Mouse (Mus musculus): ENCODE data around the gene Lrrc56.

Gene Lrrc56

DNA sequence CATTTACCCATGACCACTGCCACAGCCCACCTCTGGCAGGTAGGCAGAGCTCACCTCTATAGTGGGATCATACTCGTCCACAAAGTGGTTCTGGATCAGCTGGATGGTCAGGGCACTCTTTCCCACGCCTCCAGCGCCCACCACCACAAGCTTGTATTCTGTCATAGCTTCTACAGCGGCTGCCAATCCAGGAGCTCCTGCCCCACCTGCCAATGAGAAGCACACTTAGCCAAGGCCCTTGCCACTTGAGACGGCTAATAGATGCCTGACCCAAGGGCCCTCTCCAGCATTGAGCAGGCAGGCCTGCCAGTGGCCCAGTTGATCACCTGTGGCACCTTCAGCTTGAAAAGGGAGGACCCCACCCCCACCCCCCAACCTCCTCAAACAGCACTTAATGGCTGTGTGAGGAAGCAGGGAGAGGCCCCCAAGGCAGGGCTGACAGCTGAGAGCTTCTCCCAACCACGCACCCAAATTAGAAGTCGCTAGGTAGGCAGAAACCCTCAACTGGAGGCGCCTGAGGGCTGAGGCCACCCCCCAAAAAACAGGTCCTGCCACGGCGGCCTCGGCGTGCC is 1.1 kb upstream of the Lrrc56 start:
- DNase-seq = no peak

DNA sequence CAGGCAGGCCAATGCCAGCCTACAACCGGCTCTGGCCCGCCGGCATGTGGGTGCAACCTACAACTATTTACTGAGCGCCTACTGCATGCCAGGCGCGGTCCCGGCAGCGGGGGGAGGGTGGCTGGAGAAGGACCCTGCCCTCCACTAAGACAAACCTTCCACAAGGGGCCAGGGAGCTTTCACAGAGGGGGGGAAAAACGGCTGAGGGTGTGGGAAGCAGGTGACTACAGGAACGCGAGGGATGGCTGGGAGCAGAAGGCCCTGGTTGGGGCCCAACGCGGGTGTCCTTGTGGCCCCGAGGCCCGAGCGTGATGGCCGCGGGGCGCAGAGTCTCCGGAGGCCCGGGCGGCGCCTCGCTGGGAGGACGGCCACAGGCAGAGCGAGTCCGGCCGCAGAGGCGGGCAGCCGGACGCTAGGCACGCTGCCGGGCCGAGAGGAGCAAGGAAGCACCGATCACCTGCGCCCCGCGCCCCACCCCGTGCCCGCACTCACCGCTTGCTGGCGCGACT is 555 bp upstream of the Lrrc56 start:
- peak; percentile 49 to 69 for DNase-seq

DNA sequence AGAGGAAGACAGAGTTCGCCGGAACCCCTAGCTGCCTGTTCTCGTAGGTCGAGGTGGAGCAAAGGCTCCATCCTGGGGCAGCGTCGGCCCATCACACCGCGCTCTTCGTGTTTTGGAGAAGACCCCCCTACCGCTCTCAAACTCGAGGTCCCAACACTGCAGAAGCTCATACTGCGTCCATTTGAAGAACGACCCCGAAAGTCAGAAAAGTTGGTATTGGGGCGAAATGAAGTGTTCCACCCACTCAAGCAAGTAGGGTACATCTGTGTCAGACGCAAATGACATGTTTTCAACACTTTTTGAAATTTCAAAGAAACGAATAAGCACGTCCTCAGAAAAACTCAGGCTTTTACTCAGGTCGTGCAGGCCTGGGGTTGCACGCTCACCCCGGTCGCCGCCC is 452 bp downstream of the Lrrc56 start:
- no peak for DNase-seq

DNA sequence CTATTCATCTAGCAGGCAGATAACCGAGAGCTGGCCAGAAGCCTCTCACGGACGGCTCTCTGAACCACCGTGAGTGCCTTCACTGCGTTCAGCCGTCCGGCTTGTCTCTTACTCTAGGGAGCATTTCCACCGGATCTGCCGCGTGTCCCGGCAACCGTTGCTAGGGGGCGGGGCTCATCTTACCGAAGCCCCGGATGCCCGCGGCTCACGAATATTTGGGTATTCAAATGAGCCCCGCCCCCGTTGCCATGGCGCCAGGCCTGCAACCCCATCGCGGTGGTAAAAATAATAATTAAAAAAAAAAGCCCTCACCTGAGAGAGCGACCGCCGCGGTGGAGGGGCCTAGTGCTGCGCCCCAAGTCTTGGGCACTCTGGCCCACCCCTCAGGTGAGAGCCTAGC is 873 bp downstream of the Lrrc56 start:
- peak; percentile 94 to 98 for DNase-seq

DNA sequence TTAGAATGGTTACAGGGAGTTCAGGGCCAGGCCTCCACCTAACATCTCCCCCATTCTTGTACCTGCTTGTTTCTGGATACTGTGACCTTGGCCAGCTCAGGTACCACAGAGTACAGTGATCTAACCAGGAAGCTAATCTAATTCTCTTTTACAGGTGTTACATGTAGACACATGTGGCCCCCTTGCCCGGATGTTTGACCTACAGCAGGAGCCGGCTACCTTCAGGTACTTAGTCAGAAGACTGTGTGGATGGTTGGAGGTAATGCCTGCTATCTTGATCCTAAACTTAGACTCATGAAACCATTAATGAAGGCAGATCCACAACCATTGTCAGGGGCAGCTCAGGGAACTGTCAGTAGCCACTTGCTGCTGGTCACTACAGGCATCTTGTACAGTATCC is 1.8 kb downstream of the Lrrc56 start:
- DNase-seq = no peak

DNA sequence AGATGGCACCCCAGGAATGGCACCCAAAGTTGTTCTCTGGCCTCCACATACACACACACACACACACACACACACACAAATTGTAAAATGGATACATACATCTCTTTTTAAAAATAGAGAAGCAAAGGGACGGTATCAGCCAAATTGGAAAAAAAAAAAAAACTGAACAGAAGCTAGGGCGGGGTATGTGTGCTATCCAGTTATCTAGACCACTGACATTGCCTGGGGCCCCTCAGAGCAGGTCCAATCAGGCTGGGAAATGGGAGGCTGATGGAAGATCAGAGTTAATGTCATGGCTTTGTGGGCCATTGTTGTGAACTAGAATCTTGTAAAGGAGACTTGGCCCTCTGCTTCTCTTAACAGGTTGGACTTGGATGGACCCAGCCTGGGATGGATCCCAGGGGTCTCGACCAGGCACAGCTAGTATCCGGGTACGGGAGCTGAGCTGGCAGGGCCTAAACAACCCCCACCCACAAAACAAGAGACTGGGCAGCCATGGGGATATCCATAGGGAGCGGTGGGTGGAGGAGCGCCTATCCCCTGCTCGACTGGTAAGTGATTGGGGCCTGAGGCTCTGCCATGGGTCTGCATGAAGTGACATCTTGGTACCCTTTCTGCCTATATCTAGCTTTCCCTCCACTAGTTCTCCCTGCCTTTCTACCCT is 2.8 kb downstream of the Lrrc56 start:
- no peak for DNase-seq

DNA sequence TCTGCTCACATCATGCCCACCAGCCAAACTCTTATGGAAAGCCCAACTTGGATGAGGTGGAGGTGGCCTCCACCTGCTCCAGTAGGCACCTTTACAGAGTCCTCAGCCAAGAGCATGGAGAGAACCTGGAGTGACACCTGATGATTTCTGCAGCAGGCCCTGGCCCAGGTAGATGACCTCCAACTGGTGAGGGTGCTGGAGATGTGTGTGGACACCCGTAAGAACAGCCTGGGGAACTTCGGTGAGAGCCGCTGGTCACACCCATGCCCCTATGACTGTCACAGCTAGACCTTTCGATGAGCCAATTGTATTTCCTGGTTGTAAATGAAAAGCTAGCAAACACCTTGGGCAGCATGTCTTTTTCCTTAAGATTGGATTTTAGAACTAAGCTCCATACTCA is 4.2 kb downstream of the Lrrc56 start:
- no peak for DNase-seq

GRCm38 (mm10) chr7:141204546-141204945 is 10.6 kb downstream of the Lrrc56 start:
- DNase-seq = no peak

- no peak for DNase-seq
Observed at GRCm38 (mm10) chr7:141205504-141205903, 11.5 kb downstream of the Lrrc56 start.

GRCm38 (mm10) chr7:141206182-141206937 is 12.4 kb downstream of the Lrrc56 start:
- DNase-seq = no peak

DNA sequence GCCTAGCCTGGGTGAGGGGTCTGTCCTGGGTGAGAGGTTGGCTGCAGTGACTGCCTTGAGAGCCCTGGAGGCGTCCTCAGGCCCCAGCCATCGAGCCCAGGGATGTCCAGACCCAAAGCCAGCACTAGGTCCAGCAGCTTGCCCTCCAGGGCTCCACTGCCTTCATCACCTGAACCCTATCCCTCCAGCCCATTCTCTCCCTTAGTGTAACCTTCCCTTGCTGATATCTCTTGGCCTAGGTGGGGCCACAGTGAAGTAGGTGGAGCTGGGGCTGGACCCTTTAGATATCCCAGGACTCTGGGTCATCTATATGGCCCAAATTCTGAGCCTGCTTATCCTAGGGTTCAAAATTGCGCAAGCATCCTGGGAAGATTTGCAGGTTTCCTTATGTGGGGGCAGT is 15.6 kb downstream of the Lrrc56 start:
- no peak for DNase-seq

DNA sequence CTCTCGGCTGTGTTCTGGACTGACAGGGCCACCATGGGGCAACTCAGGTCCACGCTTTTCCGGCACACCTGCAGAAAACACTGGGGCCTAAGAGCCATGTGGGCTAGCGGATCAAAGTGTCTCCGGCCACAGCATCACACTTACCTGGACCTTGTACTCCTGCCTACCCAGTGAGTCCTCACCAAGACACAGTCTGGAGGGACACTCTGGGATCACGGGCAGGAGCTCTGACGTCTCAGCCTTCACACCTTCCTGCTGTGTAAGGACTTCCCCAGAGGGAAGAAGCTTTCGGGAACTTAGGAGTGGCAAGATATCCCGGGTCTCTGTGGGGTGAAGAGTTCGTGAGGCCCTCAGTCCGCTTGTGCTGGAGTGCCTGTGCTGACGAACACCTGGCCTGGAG is 16.2 kb downstream of the Lrrc56 start:
- DNase-seq = no peak

GRCm38 (mm10) chr7:141210606-141211131 is 16.7 kb downstream of the Lrrc56 start:
- no peak for DNase-seq

- DNase-seq = no peak
Observed at GRCm38 (mm10) chr7:141213133-141213532, 19.2 kb downstream of the Lrrc56 start.

- no peak for DNase-seq
Observed at GRCm38 (mm10) chr7:141213605-141214235, 19.8 kb downstream of the Lrrc56 start, which contains the start of gene Lmntd2. TSS of gene Lmntd2 (minus strand) at chr7:141214080.

GRCm38 (mm10) chr7:141214310-141214709 is 20.4 kb downstream of the Lrrc56 start:
- no peak for DNase-seq

DNA sequence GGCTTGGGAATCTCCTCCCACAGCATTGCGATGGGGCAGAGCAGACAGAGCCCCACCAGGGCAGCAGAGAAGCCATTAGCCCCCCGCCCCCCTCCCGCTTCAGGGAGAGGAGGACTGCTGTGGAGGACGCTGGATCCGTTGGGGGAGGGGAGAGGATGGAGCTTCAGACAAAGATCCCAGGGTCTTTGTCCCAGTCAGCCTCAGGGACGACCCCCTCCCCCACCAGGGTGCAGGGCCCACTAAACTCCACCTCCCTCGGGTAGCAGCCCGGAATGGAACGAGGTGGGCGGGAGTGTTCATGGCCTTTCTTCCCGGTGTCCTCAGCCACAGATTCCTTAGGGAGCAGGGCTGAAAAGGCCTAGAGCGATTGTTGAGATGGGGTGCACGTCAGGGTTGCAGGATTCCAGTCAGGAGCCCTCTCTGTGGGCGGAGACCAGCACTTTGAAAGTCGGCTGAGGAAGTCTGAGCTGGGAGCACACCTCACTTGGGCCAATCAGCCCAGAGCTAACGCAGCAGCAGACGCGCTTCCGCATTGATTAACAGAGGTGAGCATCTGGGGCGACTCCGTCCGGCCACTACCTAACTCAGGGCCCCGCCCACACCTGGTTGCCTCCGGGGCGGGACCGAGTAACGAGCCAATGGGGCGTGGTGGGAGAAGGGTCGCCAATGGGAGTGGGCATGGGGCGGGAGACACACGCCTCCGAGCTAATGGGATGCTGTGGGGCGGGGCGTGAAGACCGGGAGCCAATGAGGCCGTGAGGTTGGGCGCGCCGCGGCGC is 21.3 kb downstream of the Lrrc56 start, which contains the start of gene Rassf7:
Rassf7 (plus strand) TSS at position 760 of the 779 bp plus-strand sequence.
- peak; percentile 98 for DNase-seq

GRCm38 (mm10) chr7:141215880-141216733 is 22.1 kb downstream of the Lrrc56 start:
- DNase-seq = peak; percentile 91 to 97

DNA sequence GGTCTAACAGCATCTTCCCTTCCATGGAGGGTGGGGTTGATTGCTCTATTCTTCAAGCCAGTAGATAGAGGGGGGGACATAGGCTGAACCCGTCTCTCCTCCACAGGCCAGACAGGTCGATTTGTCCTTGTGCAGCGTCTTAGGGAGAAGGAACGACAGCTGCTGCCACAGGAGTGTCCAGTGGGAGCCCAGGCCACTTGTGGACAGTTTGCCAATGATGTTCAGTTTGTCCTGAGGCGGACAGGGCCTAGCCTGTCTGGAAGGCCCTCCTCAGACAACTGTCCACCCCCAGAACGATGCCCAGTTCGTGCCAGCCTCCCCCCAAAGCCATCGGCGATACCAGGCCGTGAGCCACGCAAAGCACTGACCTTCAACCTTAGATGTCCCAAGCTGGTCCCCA is 22.9 kb downstream of the Lrrc56 start:
- DNase-seq = no peak

DNA sequence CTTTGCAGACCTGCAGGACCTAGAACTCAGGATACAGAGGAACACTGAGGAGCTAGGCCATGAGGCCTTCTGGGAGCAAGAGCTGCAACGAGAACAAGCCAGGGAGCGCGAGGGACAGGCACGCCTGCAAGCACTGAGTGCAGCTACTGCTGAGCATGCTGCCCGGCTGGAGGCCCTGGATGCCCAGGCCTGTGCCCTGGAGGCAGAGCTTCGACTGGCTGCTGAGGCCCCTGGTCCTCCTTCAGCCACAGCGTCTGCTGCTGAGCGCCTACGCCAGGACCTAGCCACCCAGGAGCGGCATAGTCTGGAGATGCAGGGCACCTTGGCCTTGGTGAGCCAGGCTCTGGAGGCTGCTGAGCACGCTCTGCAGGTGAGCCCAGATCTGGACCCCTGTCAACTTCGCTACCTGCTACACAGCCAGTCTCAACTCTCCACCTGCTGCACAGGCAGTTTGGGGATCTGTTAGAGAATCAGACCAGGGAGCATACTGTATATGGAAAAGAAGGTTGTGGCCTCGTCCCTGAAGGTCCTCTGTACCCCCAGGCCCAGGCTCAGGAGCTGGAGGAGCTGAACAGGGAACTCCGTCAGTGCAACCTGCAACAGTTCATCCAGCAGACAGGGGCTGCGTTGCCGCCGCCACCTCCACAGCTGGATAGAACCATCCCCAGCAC is 23.5 kb downstream of the Lrrc56 start:
- peak in 1 of 2 experiments; percentile 20 for DNase-seq

DNA sequence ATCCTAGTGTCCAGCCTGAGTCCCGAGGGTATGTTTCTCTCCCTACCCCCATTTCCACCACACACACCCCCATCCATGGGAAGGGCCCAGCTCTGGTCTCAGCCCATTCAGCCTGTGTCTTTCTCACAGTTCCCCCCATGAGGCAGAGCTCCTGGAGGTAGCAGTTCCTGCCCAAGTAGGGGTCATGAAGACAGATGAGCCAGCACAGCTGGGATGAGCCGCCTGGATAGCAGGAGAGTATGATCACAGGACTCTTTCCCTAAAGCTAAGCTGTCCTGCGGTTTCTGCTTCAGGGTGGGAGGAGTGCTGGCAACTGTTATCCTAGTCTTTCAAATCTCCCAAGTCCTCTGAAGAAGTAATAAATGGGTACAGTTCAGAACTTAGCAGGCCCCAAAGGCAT is 24.2 kb downstream of the Lrrc56 start:
- DNase-seq = no peak
